Mouse (Mus musculus): ENCODE results near the gene Snx6. TPM values are rescaled to one million over a fixed set of nuclear protein-coding genes. Genes with fewer than 3 reads are reported as not detected.
"Not testable (repeated sequence)": the region's sequence is repeated elsewhere in the genome, so short reads cannot be mapped to it uniquely, and the experiment has no call there.

Gene Snx6
- total and polyA plus RNA-seq, 3 experiments: 33.7 to 42.4 TPM; not detected in 1

DNA sequence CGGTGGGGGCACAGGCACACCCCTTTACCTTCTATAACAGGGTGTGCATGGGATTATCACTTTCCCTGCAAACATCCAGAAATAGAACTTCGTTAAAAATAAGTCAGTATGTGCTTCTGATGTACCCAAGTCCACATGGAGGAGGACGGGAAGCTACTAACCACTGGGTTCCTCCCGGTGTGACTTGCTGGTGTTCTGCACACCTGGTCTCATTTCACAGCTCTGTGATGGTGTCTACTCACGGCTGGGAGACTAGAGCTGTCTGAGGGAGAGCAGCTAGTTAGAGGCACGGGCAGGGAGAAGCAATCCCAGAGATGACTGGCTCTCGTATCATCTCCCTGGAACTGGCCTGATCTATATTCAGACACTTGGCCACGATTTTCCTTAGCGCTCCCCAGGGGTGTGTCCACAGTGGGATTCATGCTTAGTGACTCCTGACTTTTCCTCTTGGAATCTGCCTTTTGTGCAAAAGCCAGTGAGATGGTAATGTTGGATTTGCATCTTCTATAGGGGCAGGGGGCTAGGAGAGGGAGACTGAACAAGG, 38.4 kb upstream of the Snx6 start:
- H3K4me1 ChIP-seq (ENCODE audit: control insufficient read depth in 1 of 2, insufficient read depth in 2 of 2, low read length in 2 of 2): peaks cover 4 to 14% of the 10 kb centered on the region in 2 experiments
- H3K27ac ChIP-seq (ENCODE audit: control insufficient read depth, low read depth, low read length): no peak overlapping the region
- DNase-seq (ENCODE audit: low read depth, low spot score): no peak
- H3K36me3 ChIP-seq (ENCODE audit: control insufficient read depth in 1 of 2, insufficient read depth in 2 of 2, low read length in 2 of 2): peaks cover 0 to 13% of the 10 kb centered on the region in 2 experiments; a peak in 2 of 4 replicates
- TF ChIP-seq SMC3 (IDR thresholded peaks at IDR 0.05; ENCODE audit: low read depth, low read length) (no peak), USF1 (IDR thresholded peaks at IDR 0.05; ENCODE audit: low read depth, low read length) (no peak), NELFE (IDR thresholded peaks at IDR 0.05; ENCODE audit: low read depth, low read length) (no peak), USF2 (IDR thresholded peaks at IDR 0.05; ENCODE audit: borderline replicate concordance in 1 of 2, insufficient read depth in 1 of 2, low read depth in 1 of 2, low read length in 2 of 2) (no peak), GATA1 (IDR thresholded peaks at IDR 0.05; ENCODE audit: low read depth, low read length) (no peak), EP300 (IDR thresholded peaks at IDR 0.05; ENCODE audit: low read depth in 1 of 2, low read length in 2 of 2) (no peak), MAFK (IDR thresholded peaks at IDR 0.05; ENCODE audit: borderline replicate concordance, low read depth, low read length) (no peak), ELF1 (IDR thresholded peaks at IDR 0.05; ENCODE audit: low read depth, low read length) (no peak), POLR2AphosphoS2 (IDR thresholded peaks at IDR 0.05; ENCODE audit: low read length) (no peak), CTCF (IDR thresholded peaks at IDR 0.05 in 2 of 3, conservative IDR thresholded peaks at IDR 0.05 in 1 of 3; ENCODE audit: control insufficient read depth in 1 of 3, insufficient read depth in 1 of 3, low read depth in 2 of 3, low read length in 3 of 3, poor library complexity in 1 of 3, severe bottlenecking in 1 of 3) (no peak), ZNF384 (IDR thresholded peaks at IDR 0.05; ENCODE audit: low read depth, low read length) (no peak), UBTF (IDR thresholded peaks at IDR 0.05; ENCODE audit: borderline replicate concordance, insufficient read depth, low read depth, low read length) (no peak), RCOR1 (IDR thresholded peaks at IDR 0.05; ENCODE audit: low read depth, low read length) (no peak), JUND (IDR thresholded peaks at IDR 0.05; ENCODE audit: low read depth, low read length) (no peak)
- no peak overlapping the region for H3K4me3 ChIP-seq (ENCODE audit: control insufficient read depth in 1 of 2, insufficient read depth in 1 of 2, low read depth in 2 of 2, low read length in 2 of 2)
- no peaks in the 10 kb centered on the region for H3K27me3 ChIP-seq (ENCODE audit: control insufficient read depth in 1 of 2, insufficient read depth in 2 of 2, low read length in 2 of 2)
- no peaks in the 10 kb centered on the region for H3K79me2 ChIP-seq (ENCODE audit: control insufficient read depth, insufficient read depth, low read length, poor library complexity)
- H3K9ac ChIP-seq (ENCODE audit: control insufficient read depth, low read depth, low read length, poor library complexity, severe bottlenecking): no peak overlapping the region
- no peaks in the 10 kb centered on the region for H3K9me3 ChIP-seq (replicated peaks; ENCODE audit: insufficient read depth, low read length)

GRCm38 (mm10) chr12:54831927-54832326, 36.4 kb upstream of the Snx6 start:
- not testable (repeated sequence) for H3K27ac ChIP-seq (ENCODE audit: control insufficient read depth, low read depth, low read length); DNase-seq (ENCODE audit: low read depth, low spot score); H3K4me3 ChIP-seq (ENCODE audit: control insufficient read depth in 1 of 2, insufficient read depth in 1 of 2, low read depth in 2 of 2, low read length in 2 of 2); H3K9me3 ChIP-seq (replicated peaks; ENCODE audit: insufficient read depth, low read length); H3K79me2 ChIP-seq (ENCODE audit: control insufficient read depth, insufficient read depth, low read length, poor library complexity); H3K27me3 ChIP-seq (ENCODE audit: control insufficient read depth in 1 of 2, insufficient read depth in 2 of 2, low read length in 2 of 2); H3K9ac ChIP-seq (ENCODE audit: control insufficient read depth, low read depth, low read length, poor library complexity, severe bottlenecking)
- Histone ChIP-seq H3K4me1 (ENCODE audit: control insufficient read depth in 1 of 2, insufficient read depth in 2 of 2, low read length in 2 of 2) (peaks cover 4 to 19% of the 10 kb centered on the region in 2 experiments), H3K36me3 (ENCODE audit: control insufficient read depth in 1 of 2, insufficient read depth in 2 of 2, low read length in 2 of 2) (peaks cover 0 to 15% of the 10 kb centered on the region in 2 experiments; a peak in 2 of 4 replicates)
- peak; percentile 78 for TF ChIP-seq GATA1 (IDR thresholded peaks at IDR 0.05; ENCODE audit: low read depth, low read length)

All from MEL (cell line).